Mouse (Mus musculus): Measurements from ENCODE around the gene Drosha.
"Not testable (repeated sequence)": the region's sequence is repeated elsewhere in the genome, so short reads cannot be mapped to it uniquely, and the experiment has no call there.

Drosha gene

GRCm38 (mm10) chr15:12824197-12824952, at the start of gene Drosha, which contains the start of gene 6030458C11Rik:
Gene Drosha (plus strand): TSS chr15:12824815.
Gene 6030458C11Rik (minus strand): TSS chr15:12824649.
- DNase-seq = peak; percentile 97

GRCm38 (mm10) chr15:12781296-12781695, 43.3 kb upstream of the Drosha start:
- no peak for DNase-seq

GRCm38 (mm10) chr15:12781729-12782326, 42.8 kb upstream of the Drosha start:
- no peak for DNase-seq

- DNase-seq = no peak
These were observed 36.1 kb upstream of the Drosha start for GRCm38 (mm10) chr15:12788536-12788935.

- DNase-seq = peak; percentile 62
These were observed 35.2 kb upstream of the Drosha start for GRCm38 (mm10) chr15:12789406-12789867.

- DNase-seq = no peak
These were observed 30.3 kb upstream of the Drosha start for GRCm38 (mm10) chr15:12794311-12794710.

- DNase-seq = peak; percentile 87
These were observed 29.1 kb upstream of the Drosha start for GRCm38 (mm10) chr15:12795457-12795894.

GRCm38 (mm10) chr15:12795909-12796470, 28.6 kb upstream of the Drosha start:
- no peak for DNase-seq

- DNase-seq = no peak
These were observed 26.6 kb upstream of the Drosha start for GRCm38 (mm10) chr15:12798043-12798442.

- DNase-seq = no peak
These were observed 24.0 kb upstream of the Drosha start for GRCm38 (mm10) chr15:12800405-12801141.

GRCm38 (mm10) chr15:12801142-12801506, 23.5 kb upstream of the Drosha start:
- DNase-seq = not testable (repeated sequence)

GRCm38 (mm10) chr15:12805071-12805470, 19.5 kb upstream of the Drosha start:
- DNase-seq = no peak

- no peak for DNase-seq
These were observed 17.5 kb upstream of the Drosha start for GRCm38 (mm10) chr15:12807088-12807487.

- no peak for DNase-seq
These were observed 15.3 kb upstream of the Drosha start for GRCm38 (mm10) chr15:12809305-12809704.

GRCm38 (mm10) chr15:12812646-12813045, 12.0 kb upstream of the Drosha start:
- no peak for DNase-seq

GRCm38 (mm10) chr15:12817592-12817991, 7.0 kb upstream of the Drosha start:
- no peak for DNase-seq

- DNase-seq = no peak
These were observed 1.9 kb upstream of the Drosha start for GRCm38 (mm10) chr15:12822416-12823395.

- DNase-seq = no peak
These were observed 1.0 kb upstream of the Drosha start for GRCm38 (mm10) chr15:12823455-12824119.

GRCm38 (mm10) chr15:12824965-12825364, 350 bp downstream of the Drosha start:
- DNase-seq = peak; percentile 58

GRCm38 (mm10) chr15:12825408-12825807, 793 bp downstream of the Drosha start:
- no peak for DNase-seq

GRCm38 (mm10) chr15:12829878-12830277, 5.3 kb downstream of the Drosha start:
- DNase-seq = no peak

All from embryo, embryonic 11 days (tissue).